Mouse (Mus musculus): ENCODE measurements around the gene Ccl2.

Gene Ccl2

DNA sequence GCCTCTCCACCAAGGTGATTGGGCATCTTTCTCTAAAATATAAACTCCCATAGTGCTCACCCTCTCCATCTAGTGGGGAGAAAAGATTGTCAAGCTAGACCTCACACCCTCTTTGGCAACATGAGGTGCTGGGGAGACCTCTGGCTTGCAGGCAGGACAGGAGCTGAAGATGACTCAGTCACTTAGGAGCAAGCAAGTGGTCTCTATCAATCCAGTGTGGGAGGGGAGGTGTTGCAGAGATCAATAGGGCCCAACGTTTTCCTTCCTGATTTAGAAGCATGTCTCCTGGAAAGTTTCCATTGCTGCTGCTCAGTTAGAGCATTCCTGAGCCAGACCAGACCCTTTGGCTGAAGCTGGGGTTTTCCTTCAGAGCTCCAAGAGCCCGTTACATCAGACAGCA, 3.2 kb downstream of the Ccl2 start, which contains the start of gene Gm17268:
Gm17268 (minus strand) TSS at position 28 of the 400 bp plus-strand sequence.
- DNase-seq: no peak

DNA sequence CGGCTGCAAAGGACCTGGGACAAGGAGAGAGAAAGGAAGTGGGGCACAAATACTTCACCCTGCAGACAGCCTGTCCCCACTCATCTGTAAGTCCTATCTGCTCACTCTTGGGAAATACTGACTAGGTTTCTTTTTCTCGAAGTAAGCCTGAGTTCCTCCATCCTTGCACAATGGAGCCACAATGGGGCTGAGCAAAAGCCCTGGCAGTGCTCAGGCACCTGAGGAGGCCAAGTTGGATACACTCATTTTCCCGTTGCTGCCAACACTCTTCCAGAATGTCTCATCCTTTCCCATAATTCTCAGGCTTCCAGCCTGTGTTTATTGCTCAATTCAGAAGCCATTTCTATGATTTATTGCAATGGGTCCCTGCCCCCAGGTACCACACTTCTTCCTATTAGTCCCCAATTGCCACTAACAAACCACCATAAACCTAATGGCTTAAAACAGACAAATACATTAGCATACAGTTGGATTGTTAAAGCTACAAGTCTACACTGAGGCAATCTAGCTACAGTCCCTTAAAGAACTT, 3.8 kb downstream of the Ccl2 start:
- no peak for DNase-seq

DNA sequence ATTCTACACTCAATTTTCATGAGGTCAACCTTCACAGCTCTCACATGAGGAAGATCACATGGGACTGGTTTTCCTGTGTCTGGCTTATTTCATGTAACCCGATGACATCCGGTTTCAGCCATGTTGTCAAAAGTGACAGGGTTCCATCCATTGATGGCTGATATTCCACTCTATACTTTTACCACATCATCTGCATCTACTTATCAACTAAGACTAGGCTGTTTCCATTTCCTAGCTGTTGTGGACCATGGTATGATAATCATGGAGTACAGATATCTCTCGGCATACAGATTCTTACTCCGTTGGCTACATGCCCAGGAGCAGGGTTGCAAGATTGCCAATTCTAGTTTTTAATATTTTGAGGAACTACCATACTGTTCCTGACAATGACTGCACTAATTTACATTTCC, 6.3 kb downstream of the Ccl2 start:
- DNase-seq: no peak

DNA sequence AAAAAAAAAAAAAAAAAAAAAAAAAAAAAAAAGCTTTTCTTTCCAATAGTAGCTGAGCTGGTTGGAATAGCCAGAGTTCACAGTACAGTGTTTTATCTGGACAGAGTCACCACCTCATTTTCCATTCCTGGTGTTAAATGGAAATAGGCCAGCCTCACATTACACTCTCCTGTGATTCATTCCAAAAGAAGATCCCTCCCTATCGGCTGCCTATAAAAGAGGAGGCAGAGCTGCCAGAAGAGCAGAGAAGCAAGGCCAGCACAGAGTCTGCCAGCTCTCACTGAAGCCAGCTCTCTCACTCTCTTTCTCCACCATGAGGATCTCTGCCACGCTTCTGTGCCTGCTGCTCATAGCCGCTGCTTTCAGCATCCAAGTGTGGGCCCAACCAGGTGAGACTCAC, 10.1 kb downstream of the Ccl2 start, which contains the start of gene Ccl7:
Ccl7 (plus strand) TSS at position 242 of the 400 bp plus-strand sequence.
- DNase-seq: no peak

DNA sequence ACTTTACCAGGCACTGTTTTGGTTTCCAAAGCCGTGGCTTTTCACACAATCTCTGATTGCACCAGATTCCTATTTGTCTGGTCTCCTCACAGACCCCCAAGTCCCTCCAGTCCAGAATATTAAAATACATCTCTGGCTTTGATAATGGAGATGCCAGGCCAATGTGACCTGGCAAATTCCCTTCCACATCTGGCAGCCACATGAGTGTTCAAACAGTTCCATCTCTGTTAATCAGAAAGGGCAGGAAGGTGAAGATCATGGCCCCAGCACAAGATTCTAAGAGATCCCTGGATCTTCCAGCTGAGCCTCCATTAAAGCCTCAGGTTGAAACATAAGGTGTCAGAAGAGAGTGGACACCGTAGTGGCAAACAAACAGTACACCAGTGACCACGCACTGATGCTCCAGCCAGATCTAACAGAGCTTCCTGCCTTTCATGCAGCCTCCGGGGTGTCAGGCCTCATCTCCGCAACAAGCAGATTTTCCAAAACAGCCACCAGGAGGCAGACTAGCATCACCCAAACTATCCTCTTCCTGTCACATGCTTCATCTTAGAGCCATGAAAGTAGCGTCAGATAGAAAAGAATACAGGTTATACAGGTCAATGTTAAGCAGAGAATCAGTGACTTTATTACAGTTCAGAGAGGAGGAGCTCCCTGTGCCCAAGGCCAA, 12.5 kb downstream of the Ccl2 start:
- DNase-seq: peak; percentile 23 to 37

DNA sequence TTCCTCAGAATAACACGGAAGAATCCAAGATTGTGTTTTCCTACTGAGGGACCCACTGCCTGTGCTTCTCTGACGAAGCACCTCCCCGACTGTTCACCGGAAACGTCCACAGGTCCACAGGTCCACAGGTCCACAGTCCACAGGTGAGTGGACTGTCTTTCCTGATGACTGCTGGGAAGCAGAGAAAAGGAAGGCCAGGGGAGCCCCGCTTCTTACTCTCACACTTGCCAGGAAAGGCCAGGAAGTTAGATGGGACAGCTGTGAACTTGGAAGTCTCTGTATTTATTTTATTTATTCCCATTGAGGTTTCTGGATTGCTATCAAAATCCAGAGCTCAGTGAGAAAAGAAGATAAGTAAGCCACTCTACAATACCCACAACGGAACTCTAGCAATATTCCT, 18.5 kb downstream of the Ccl2 start:
- no peak for DNase-seq

DNA sequence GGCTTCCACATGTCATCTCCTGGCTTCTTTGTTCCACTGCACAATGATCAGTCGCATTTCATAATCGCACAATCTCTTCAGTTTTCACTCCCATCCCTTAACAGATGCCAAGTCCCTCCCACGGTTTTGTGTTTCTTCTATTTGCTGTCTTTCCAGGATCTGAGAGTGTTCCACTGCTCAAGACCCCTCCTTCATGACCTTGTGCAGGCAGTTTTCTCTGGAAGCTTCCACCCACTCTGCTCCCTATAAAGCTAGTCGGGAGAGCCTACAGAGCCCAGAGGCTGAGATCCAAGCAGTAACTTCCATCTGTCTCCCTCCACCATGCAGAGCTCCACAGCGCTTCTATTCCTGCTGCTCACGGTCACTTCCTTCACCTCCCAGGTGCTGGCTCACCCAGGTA, 22.3 kb downstream of the Ccl2 start, which contains the start of gene Ccl11:
Ccl11 (plus strand) TSS at position 178 of the 400 bp plus-strand sequence.
- DNase-seq: no peak

DNA sequence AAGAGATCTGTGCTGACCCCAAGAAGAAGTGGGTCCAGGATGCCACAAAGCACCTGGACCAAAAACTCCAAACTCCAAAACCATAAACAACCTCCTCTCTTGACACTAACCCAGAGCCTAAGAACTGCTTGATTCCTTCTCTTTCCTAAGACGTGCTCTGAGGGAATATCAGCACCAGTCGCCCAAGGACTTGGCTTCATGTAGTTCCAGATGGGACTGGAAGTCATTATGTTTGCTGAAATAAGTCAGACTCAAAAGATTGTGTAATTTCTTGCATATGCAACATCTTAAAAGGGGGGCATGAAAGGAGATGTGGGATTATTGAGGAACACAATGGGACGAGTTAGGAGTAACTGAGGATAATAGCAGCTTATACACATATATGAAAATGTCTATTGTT, 26.9 kb downstream of the Ccl2 start:
- DNase-seq: no peak

DNA sequence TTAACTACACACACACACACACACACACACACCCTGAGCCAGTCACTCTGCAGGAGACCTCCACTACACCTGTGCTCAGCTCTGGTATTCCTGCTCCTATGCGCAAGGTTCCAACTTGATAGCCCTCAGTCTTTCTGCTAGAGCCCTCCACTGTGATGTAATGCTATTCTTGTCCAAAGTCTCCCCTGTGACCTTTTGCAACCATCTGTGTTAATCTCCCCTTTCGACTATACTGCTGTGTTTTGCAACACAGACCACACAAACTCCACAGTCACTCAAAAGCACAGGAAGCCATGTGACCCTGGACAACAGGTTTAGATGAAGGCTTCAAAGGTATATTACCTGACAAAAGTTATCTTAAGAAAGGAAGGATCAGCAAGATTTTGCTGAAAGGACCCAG, 28.1 kb downstream of the Ccl2 start:
- no peak for DNase-seq

DNA sequence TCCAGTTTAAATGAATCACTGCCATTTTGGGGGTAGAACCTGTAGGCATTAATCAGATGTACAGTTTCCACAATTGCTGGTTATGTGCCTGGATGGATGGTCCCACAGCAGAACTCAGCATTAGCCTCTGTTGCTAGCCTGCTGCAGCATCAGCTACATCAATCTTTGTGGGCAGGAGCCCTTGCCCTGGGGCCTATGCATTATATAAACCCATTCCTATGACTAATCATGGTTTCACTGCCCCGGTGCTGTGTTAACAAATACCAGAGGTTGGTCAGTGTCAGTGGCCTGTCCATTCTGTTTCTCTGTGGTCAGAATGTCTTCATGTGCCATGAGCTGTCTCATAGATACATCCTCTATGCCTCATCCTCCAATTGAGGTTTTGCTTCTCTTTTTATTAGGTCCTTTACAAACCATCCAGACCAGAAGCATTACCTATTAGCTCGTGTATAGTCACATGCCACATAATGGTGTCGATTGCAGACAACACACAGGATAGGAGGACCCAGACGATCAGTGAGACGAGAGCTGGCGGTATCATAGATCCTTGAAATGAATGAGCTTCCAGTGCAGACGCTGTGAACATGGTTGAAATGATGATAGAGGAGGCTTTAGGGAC, 31.7 kb downstream of the Ccl2 start:
- DNase-seq: no peak

DNA sequence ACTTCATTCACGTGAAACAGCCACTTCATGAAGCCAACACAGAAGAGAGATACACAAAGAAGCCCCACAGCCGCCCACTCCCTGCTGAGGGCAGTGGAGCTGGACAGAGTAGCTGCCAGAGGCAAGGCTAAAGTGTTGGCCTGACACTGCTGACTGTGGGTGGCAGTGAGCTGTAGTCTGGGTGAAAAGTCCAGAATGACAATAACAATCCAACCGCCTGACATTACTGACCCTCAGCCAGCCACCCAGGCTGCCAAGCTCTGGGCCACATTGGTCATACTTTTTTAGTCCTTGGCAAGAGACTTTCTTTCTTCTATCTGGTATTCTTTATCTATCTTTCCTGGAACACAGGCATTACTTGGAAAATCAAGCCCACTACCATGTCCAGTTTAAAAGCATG, 35.7 kb downstream of the Ccl2 start:
- DNase-seq: no peak

DNA sequence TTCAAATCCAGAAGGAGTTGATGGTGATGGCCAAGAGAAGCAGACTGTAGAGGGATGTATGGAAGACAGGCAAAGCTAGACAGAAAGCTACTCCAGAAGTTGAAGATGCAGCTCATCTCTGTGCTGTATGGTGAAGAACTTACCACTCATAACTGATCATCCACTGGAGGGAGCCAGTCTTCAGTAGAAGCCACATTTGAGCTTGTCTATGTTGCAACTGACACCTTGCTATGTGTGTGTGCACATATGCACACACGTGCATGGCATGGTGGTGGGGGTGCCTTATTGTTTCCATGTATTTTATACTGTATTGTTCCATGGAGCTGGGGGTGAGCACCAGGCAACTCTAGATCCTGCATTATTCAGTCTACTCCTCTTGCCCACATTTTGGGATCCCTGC, 37.0 kb downstream of the Ccl2 start:
- no peak for DNase-seq

DNA sequence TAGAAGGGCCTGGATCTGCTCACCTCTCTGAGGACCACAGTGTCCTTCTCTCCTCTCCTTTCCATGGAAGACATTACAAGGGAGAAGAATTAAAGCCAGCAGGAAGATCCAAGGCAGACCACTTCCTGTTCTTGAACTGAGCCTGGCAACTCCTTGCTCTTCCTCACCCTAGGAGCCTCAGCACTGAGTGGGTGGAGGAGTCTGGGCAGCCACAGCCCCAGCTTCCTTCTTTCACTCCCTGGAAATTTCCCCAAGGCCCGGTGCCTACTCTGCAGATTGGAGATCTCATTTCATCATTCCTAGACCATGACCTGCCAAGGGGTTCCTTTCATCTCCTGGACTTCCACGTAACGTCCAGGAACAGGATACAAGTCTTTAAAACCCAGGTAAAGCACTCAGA, 37.6 kb downstream of the Ccl2 start:
- DNase-seq: no peak

DNA sequence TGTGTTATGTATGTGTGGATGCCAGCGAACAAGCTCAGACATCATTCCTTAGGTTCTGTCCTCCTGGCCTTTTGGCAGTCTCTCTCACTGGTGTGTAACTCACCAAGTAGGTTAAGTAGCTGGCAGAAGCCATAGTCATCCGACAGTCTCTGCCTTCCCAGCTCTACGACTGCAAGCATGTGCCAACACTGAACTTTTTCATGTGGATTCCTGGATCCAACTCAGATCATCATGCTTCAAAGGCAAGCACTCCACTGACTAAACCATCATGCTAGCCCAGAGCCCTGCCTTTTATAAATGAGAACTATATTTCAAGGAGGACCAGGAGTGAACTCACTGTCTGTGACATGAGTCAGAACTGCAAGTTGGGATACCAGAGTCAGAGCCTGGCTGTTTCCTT, 38.3 kb downstream of the Ccl2 start:
- no peak for DNase-seq

DNA sequence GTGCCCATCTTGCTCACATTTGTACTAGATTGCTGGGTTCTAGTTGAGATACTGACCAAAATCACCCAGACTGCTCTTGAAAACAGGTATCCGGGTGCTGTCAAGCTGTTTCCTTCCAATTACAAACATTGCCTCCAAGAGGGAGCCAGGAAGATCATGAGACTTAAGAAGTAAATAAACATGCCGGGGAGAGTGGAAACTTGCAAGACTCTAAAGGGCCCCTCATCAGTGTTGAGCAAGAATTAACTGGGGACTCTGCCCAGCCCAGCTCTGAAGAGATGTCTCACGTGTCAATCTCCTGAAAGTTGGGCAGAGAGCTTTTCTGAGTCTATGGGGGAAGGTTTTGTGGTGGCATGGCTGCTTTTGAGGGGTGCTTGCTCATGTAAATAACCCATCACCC, 41.7 kb downstream of the Ccl2 start:
- DNase-seq: no peak

DNA sequence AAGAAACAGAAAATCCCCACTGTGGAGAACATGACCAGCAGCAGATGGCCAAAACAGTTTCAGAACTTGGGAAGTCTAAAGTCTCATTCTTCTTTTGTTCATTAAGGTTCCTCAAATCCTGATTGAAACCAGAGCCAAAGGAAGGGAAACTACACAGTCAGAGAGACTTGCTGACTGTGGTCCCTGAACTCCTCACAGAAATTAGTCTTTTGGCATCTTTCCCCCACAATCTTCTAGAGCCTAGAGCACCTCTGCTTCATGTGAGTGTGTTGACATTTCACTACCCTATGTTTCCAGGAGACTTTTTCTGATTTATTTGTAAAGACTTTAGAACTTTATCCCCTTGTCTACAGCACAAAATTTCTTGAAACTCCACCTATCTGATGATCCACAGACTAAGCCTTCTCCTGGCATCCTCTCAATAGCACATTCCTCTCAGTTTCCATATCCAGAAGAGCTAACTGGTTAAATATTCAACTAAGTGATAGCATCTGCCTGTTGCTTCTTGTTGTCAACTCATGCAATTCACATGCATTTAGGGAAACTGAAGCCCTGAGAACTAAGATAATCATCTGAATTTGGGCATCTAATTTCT, 42.9 kb downstream of the Ccl2 start:
- DNase-seq: no peak

DNA sequence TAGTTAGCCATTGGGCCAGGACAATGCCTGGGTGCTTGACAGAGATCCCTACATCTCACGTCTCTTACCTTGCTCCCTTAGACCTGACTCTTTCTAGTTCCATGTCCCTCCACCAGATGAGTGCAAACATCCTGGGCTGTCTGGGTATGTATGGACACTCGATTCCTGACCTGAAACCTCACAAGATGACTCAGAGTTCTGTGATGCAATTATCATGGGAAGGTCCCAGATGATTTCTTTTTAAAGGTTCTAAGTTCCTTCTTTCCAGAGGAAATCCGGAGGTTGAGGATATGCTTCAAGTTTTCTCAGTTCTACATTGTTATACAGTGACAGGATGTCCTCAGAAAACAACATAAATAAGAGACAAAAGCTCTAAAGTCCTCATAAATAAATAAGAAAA, 45.5 kb downstream of the Ccl2 start:
- no peak for DNase-seq

DNA sequence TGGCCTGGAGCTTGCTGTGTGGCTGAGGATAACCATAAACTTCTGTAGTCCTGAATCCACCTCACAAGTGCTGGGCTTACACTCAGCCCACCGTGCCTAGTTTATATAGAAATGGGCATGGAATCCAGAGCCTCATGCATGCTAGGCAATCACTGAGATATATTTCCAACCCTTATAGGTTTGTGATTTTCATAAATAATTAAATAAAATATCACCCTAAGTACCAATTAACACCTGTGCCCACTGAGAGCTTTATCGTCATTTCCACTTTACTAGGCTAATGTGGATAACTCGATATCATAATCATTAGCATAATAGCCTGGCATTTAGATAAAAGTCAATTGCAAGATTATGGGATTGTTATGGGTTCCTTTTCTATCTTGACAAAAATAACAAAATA, 49.0 kb downstream of the Ccl2 start:
- DNase-seq: no peak
